Mouse (Mus musculus) limb, embryonic 12.5 days (tissue): ENCODE measurements at regions not wholly inside any gene's neighbourhood (a gene's known extent, or its start where the extent isn't known, plus 50 kb on each side); places are given as distances from the start of the nearest gene placed in this dataset.
A peak's percentile ranks its signal among the peaks of the same experiment; 100 is the strongest.

Source experiments
- ATAC-seq: fragments of 200-750 bp; cut with Nextera tagmentation; 2 replicates; pipeline ENCODE4 v1.8.0; 2017; ENCODE audit warnings: low read depth, moderate TSS enrichment; ENCODE audit not compliant: insufficient number of reproducible peaks, insufficient read depth, low FRiP score, low TSS enrichment
- H3K27ac ChIP-seq: fragments of 300-500 bp; sonication (generic); 2 replicates; pipeline ENCODE4 v1.5.1; 2016; ENCODE audit warnings: mild to moderate bottlenecking, moderate library complexity
- H3K27me3 ChIP-seq: fragments of 300-500 bp; sonication (generic); 2 replicates; pipeline ENCODE4 v1.6.1; 2016; ENCODE audit warnings: mild to moderate bottlenecking, moderate library complexity
- H3K36me3 ChIP-seq: fragments of 300-500 bp; sonication (generic); 2 replicates; pipeline ENCODE4 v1.6.1; 2016; ENCODE audit warnings: mild to moderate bottlenecking, moderate library complexity
- H3K4me1 ChIP-seq: fragments of 300-500 bp; sonication (generic); replicated peaks from 2 replicates; pipeline ENCODE4 v1.6.1; 2016
- H3K4me2 ChIP-seq: fragments of 300-500 bp; sonication (generic); 2 replicates; pipeline ENCODE4 v1.6.1; 2016; ENCODE audit warnings: mild to moderate bottlenecking, moderate library complexity
- H3K4me3 ChIP-seq: fragments of 300-500 bp; sonication (generic); replicated peaks from 2 replicates; pipeline ENCODE4 v1.5.1; 2016; ENCODE audit warnings: mild to moderate bottlenecking
- H3K9ac ChIP-seq: fragments of 300-500 bp; sonication (generic); replicated peaks from 2 replicates; pipeline ENCODE4 v1.6.1; 2016; ENCODE audit warnings: mild to moderate bottlenecking, moderate library complexity
- H3K9me3 ChIP-seq: fragments of 300-500 bp; sonication (generic); 2 replicates; pipeline ENCODE4 v1.6.1; 2016; ENCODE audit warnings: mild to moderate bottlenecking, moderate library complexity
- WGBS: fragments of 180-500 bp; shearing (Covaris S2); methylation state at CpG from one replicate; pipeline ENCODE4 v1.1.7; 2016; 5-methylcytosine and 5-hydroxymethylcytosine counted together

DNA sequence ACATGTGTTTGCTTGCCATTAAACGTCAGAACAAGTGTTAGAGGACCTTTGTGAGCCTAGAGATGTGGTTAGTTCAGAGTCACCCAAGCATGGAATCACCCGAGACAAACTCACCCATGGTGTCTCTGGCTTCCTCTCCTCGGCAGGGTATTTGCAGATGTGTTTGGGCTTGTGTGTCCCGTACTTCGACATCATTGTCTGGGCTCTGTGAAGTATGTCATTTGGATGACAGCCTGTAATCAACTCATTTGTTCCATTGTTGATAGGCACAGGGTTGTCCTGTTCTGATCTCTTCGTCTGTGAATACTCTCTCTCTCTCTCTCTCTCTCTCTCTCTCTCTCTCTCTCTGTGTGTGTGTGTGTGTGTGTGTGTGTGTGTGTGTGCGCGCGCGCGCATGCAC is 277.8 kb upstream of the Dynlrb2 start:
- H3K9ac ChIP-seq = no peak overlapping the region
- H3K4me1 ChIP-seq = 0 out of 2 replicates have a peak, but pooled peaks cover 4% of the 10 kb centered on the region
- H3K27me3 ChIP-seq = no peaks in the 10 kb centered on the region
- ATAC-seq = no peak
- no peaks in the 10 kb centered on the region for H3K36me3 ChIP-seq
- no peak overlapping the region for H3K4me2 ChIP-seq
- H3K27ac ChIP-seq = no peak overlapping the region
- H3K4me3 ChIP-seq = no peak overlapping the region
- H3K9me3 ChIP-seq = no peaks in the 10 kb centered on the region
- WGBS = 89% methylated on average over 11 of the region's 11 CpGs

DNA sequence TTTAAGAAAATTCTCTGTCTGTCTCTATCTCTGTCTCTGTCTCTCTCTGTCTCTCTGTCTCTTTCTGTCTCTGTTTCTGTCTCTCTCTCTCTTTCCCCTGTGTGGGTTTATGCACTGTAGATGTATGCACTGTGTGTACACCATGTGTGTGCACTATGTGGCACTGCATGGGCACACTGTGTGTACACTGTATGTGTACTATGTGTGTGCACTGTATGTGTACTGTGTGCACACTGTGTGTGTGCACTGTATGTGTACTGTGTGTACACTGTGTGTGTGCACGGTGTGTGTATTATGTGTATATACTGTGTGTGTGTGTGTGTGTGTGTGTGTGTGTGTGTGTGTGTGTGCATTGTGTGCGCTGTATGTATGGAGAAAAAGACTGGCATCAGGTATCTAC is 281.5 kb upstream of the Dynlrb2 start:
- Histone ChIP-seq H3K27ac (no peak overlapping the region), H3K9me3 (no peaks in the 10 kb centered on the region), H3K27me3 (no peaks in the 10 kb centered on the region), H3K36me3 (no peaks in the 10 kb centered on the region), H3K4me3 (no peak overlapping the region), H3K4me1 (no peaks in the 10 kb centered on the region), H3K9ac (no peak overlapping the region), H3K4me2 (no peak overlapping the region)
- 100% methylated on average over 1 of the region's 2 CpGs for whole genome bisulfite sequencing
- ATAC-seq = no peak

DNA sequence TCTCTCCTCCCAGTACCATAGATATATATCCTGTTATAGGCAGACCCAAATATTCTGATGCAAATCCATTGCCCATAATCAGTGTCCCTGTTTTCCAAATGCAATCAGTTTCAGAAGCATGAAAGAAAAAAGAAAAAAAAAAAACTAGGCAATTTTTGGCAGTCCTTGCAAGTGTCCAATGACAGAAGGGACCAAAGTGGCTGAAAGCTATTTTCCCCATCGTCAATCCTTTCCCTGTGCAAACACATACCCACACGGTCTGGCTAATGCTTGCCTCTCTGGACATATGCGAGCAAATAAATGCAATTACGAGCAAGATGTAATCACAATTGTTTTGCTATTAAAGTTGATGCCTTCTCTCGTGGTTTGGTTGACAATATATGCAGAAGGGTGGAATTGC is 288.9 kb upstream of the Dynlrb2 start:
- Histone ChIP-seq H3K4me3 (no peak overlapping the region), H3K4me1 (no peaks in the 10 kb centered on the region; the same call in 1 of the 2 replicates), H3K27ac (no peak overlapping the region), H3K36me3 (no peaks in the 10 kb centered on the region), H3K9me3 (peaks cover 7% of the 10 kb centered on the region; the same call in 1 of the 2 replicates), H3K4me2 (no peak overlapping the region), H3K27me3 (no peaks in the 10 kb centered on the region), H3K9ac (no peak overlapping the region)
- 67% methylated on average over 5 of the region's 5 CpGs for WGBS
- no peak for ATAC-seq

DNA sequence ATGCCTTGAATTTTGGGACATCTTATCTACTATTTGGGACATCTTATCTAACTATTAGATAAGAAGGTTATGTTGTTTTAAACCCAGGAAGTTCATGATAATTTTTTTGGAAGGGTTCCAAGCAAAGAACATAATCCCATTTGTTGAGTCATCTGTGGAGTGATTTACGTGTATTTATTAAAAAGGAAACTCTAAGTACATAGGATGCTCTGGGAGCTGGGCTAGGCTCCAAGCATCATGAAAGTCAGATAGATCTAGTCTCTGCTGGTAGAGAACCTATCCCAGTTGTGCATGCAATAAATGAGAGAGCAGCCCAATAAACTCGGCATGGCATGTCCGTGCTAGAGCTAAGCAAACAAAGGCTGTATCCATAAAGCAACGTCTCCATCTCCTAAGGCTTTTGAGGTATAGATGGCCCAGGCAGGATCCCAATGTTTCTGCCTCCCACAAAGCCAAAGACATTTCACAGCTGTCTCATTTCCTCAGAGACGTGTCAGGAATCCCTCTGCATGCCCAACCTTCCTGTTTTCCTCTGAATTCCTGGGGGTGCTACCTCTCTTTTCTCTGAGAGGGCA is 289.4 kb upstream of the Dynlrb2 start:
- Histone ChIP-seq H3K27ac (no peak overlapping the region), H3K9ac (no peak overlapping the region), H3K9me3 (peaks cover 8% of the 10 kb centered on the region; the same call in 1 of the 2 replicates), H3K4me3 (no peak overlapping the region), H3K4me2 (no peak overlapping the region), H3K36me3 (no peaks in the 10 kb centered on the region), H3K27me3 (no peaks in the 10 kb centered on the region), H3K4me1 (no peaks in the 10 kb centered on the region; the same call in 1 of the 2 replicates)
- 45% methylated on average over 5 of the region's 5 CpGs for WGBS
- no peak for ATAC-seq

DNA sequence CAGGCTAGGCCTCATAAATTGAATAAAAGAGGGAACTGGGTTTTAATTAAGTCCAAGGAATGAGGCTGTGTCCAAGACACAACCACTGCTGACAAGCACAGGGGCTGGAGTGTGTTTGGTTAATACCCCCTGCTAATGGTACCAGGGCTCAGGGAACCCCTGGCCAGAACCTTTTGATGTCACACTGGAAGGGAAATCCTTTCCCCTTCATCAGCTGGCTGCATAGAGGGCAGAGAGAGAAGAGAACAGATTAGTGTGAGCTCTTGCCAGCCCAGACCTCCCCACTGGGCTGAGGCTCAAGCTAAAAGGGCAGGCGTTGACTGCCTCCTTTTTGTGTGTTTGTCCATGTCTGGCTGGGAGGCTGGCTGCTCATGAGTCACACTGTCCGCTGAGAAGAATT is 301.1 kb upstream of the Dynlrb2 start:
- ATAC-seq = no peak
- peak overlapping the region; percentile 78 for H3K27ac ChIP-seq
- peaks cover 20% of the 10 kb centered on the region for H3K27me3 ChIP-seq
- no peak overlapping the region for H3K4me3 ChIP-seq
- no peaks in the 10 kb centered on the region for H3K36me3 ChIP-seq
- H3K9ac ChIP-seq = no peak overlapping the region
- H3K4me2 ChIP-seq = no peak overlapping the region
- H3K9me3 ChIP-seq = peaks cover 10% of the 10 kb centered on the region; the same call in 1 of the 2 replicates
- whole genome bisulfite sequencing = 43% methylated on average over 2 of the region's 2 CpGs
- peaks cover 38% of the 10 kb centered on the region for H3K4me1 ChIP-seq

DNA sequence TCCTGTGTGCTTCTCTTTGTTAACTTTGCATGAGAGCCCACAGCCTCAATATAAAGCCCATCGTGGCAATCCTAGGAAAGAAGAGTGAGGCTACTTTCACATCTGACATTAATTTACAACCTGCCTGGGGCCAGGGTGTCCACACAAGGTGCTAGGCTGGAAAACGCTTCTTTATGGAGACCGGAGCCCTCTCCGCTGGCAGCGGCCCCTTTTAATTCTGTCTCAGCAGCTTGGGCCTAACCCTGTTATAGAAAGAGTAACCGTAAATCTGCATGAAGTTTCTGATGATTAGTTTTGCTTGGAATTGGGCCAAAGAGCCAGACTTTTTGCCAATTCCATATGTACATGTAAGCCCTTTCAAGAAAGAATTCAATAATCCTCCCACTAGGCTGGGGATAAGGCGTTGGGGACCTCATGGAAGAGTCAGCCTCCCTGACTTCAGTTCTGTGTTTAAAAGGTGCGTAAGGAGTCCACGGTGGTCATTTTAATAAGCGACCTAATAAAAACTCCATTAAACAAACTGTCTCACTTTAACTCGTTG is 304.2 kb upstream of the Dynlrb2 start:
- H3K4me2 ChIP-seq = no peak overlapping the region
- no peaks in the 10 kb centered on the region for H3K36me3 ChIP-seq
- no peaks in the 10 kb centered on the region for H3K9me3 ChIP-seq
- ATAC-seq = peak; percentile 68; the same call in 1 of the 2 replicates
- peaks cover 9% of the 10 kb centered on the region for H3K27me3 ChIP-seq
- 22% methylated on average over 11 of the region's 11 CpGs for WGBS
- no peak overlapping the region for H3K9ac ChIP-seq
- peaks cover 53% of the 10 kb centered on the region for H3K4me1 ChIP-seq
- H3K27ac ChIP-seq = peak overlapping the region; percentile 86
- H3K4me3 ChIP-seq = no peak overlapping the region

DNA sequence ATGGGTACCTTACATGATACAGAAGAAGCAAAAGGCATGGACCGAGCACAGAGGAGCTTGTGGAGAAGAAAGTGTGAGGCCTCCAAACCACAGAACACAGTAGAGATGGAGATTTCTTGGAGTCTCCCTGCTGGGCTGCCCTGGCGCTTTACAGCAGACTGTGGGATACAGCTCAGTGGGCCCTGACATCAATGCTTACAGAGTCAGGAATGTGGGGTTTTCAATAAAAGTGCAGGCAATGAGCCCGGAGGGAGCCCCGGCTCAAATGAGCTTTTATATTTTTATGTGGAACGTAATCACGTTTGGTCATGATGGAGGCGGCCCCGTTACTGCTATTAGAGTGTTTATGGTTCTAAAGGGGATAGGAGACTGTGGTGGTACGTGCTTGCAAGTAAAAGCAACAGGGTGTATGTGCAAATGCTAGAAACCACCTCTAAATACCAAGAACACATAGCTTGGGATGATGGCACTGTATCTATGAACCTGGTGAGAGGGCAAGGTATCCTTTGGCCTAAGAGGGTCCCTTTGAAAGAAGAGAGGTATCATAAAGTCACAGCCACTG is 308.1 kb upstream of the Dynlrb2 start:
- Histone ChIP-seq H3K4me3 (no peak overlapping the region), H3K27me3 (peaks cover 24% of the 10 kb centered on the region; the same call in 1 of the 2 replicates), H3K27ac (peak overlapping the region; percentile 82), H3K36me3 (no peaks in the 10 kb centered on the region), H3K4me2 (no peak overlapping the region), H3K9ac (no peak overlapping the region), H3K9me3 (no peaks in the 10 kb centered on the region), H3K4me1 (peaks cover 40% of the 10 kb centered on the region)
- WGBS = 33% methylated on average over 9 of the region's 9 CpGs
- ATAC-seq = peak; percentile 69; the same call in 1 of the 2 replicates

DNA sequence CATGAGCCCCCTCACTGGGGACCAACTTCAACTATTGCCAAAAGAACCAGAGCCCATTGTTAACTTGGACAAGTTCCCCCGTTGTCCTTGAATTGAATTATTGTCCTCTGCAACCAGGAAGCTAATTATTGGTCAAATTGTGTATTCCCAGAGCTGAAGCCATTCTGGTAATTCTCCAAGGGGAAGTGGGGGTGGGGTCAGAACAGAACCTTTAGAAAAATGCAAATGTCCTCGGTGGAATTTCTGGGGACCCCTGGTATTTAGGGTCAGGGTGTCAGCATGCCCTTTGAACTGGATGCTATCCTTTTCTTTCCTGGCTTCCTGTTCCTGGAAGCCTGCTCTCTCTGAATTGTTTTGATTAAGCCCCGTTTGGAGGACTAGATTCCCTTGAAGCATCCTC is 312.7 kb upstream of the Dynlrb2 start:
- WGBS = 39% methylated on average over 3 of the region's 3 CpGs
- H3K4me1 ChIP-seq = peaks cover 14% of the 10 kb centered on the region
- no peak overlapping the region for H3K4me3 ChIP-seq

DNA sequence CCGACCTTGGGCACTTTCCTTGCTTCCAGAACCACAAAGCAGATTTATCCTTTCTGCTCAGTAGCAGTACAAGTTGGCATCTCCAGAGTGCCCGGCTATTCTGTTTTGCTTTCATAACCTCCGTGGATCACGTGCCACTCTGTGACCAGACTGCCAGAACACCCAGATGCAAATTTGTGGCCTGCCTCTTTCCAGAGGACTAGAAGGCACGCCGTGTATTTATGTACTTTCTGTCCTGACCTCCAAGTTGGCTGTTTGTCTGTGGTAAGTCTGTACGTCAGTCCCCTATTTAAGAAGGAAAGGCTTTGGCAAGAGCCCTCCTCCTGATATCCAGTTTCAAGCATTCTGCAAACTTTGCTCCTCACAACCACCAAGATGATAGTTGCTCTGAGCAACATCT is 319.6 kb upstream of the Dynlrb2 start:
- Histone ChIP-seq H3K27me3 (peaks cover 12% of the 10 kb centered on the region; the same call in 1 of the 2 replicates), H3K4me1 (no peaks in the 10 kb centered on the region), H3K4me3 (no peak overlapping the region), H3K4me2 (no peak overlapping the region), H3K36me3 (no peaks in the 10 kb centered on the region), H3K9me3 (no peaks in the 10 kb centered on the region), H3K27ac (no peak overlapping the region), H3K9ac (no peak overlapping the region)
- ATAC-seq = no peak
- WGBS = 87% methylated on average over 7 of the region's 7 CpGs

More for the DNA sequence above, 312.7 kb upstream of the Dynlrb2 start:
- no peak overlapping the region for H3K27ac ChIP-seq
- no peaks in the 10 kb centered on the region for H3K9me3 ChIP-seq
- H3K27me3 ChIP-seq = peaks cover 26% of the 10 kb centered on the region; the same call in 1 of the 2 replicates
- H3K36me3 ChIP-seq = no peaks in the 10 kb centered on the region
- H3K4me2 ChIP-seq = no peak overlapping the region
- no peak overlapping the region for H3K9ac ChIP-seq
- ATAC-seq = no peak

DNA sequence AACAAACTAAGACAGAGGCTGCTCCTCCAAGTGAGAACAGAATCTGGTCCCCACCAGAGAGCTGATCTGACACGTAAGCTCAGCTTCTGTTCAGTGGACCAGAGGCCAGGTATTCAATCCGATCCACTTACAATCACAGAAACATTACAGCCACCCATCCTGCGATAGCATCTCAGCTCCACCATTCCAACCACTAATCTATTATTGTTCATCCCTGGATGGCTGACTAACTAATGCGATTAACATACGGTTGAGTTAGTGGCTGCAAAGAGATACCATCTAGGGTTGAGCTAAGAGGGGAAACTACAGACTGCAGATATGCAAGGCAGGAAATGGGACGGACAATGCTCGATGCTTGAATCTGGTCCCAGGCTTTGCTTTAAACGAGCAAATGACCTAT is 320.5 kb upstream of the Dynlrb2 start:
- no peak overlapping the region for H3K27ac ChIP-seq
- H3K4me2 ChIP-seq = no peak overlapping the region
- no peaks in the 10 kb centered on the region for H3K36me3 ChIP-seq
- H3K9me3 ChIP-seq = no peaks in the 10 kb centered on the region
- H3K9ac ChIP-seq = no peak overlapping the region
- no peak for ATAC-seq
- H3K27me3 ChIP-seq = peaks cover 11% of the 10 kb centered on the region; the same call in 1 of the 2 replicates
- H3K4me1 ChIP-seq = no peaks in the 10 kb centered on the region
- no peak overlapping the region for H3K4me3 ChIP-seq
- 86% methylated on average over 8 of the region's 8 CpGs for WGBS

DNA sequence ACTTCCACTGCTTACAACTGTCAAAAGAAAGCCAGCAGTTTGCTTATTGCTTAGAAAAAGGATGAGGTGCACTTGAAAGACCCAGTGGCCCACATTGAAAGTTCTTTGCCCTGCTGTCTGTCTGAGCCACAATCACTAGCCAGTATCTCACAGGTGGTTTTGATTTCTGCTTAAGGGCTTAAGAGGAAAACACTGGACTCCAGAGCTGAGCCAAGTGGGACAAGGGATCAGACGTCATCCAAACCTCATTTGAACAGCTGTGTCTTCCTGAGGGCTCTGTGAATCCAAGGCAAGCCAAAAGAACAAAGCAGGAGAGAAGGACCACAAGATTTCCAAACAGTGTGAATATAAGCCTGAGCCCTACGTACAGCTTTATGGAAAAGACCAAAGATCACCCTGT is 326.8 kb upstream of the Dynlrb2 start:
- H3K27ac ChIP-seq = no peak overlapping the region
- no peaks in the 10 kb centered on the region for H3K9me3 ChIP-seq
- no peaks in the 10 kb centered on the region for H3K36me3 ChIP-seq
- peaks cover 3% of the 10 kb centered on the region; the same call in 1 of the 2 replicates for H3K4me1 ChIP-seq
- H3K27me3 ChIP-seq = no peaks in the 10 kb centered on the region
- no peak for ATAC-seq
- H3K4me3 ChIP-seq = no peak overlapping the region
- no peak overlapping the region for H3K9ac ChIP-seq
- WGBS = 43% methylated on average over 2 of the region's 2 CpGs
- no peak overlapping the region for H3K4me2 ChIP-seq
